Mouse (Mus musculus) hindbrain, embryonic 15.5 days (tissue): ENCODE measurements at regions not wholly inside any gene's neighbourhood (a gene's known extent, or its start where the extent isn't known, plus 50 kb on each side); places are given as distances from the start of the nearest gene placed in this dataset.

Source experiments
- ATAC-seq: fragments of 200-750 bp; cut with Nextera tagmentation; 2 replicates; pipeline ENCODE4 v1.8.0; 2017; ENCODE audit warnings: low read depth, moderate number of reproducible peaks, moderate TSS enrichment; ENCODE audit not compliant: low FRiP score
- H3K27ac ChIP-seq: fragments of 300-500 bp; sonication (generic); replicated peaks from 2 replicates; pipeline ENCODE4 v1.5.1; 2015; ENCODE audit warnings: mild to moderate bottlenecking, inconsistent platforms
- H3K27me3 ChIP-seq: fragments of 300-500 bp; sonication (generic); 2 replicates; pipeline ENCODE4 v1.6.1; 2015; ENCODE audit warnings: control low read depth, inconsistent platforms
- H3K36me3 ChIP-seq: fragments of 300-500 bp; sonication (generic); 2 replicates; pipeline ENCODE4 v1.6.1; 2015; ENCODE audit warnings: control low read depth, inconsistent platforms
- H3K4me1 ChIP-seq: fragments of 300-500 bp; sonication (generic); replicated peaks from 2 replicates; pipeline ENCODE4 v1.6.1; 2015; ENCODE audit warnings: control low read depth, inconsistent platforms
- H3K4me2 ChIP-seq: fragments of 300-500 bp; sonication (generic); 2 replicates; pipeline ENCODE4 v1.6.1; 2015; ENCODE audit warnings: moderate library complexity, mild to moderate bottlenecking, inconsistent platforms
- H3K4me3 ChIP-seq: fragments of 300-500 bp; sonication (generic); 2 replicates; pipeline ENCODE4 v1.5.1; 2015; ENCODE audit warnings: mild to moderate bottlenecking, inconsistent platforms
- H3K9ac ChIP-seq: fragments of 300-500 bp; sonication (generic); 2 replicates; pipeline ENCODE4 v1.6.1; 2015; ENCODE audit warnings: inconsistent platforms
- H3K9me3 ChIP-seq: fragments of 300-500 bp; sonication (generic); 2 replicates; pipeline ENCODE4 v1.6.1; 2016; ENCODE audit warnings: control low read depth, inconsistent platforms
- WGBS: fragments of 180-500 bp; shearing (Covaris S2); methylation state at CpG from one replicate; pipeline ENCODE4 v1.1.7; 2015; 5-methylcytosine and 5-hydroxymethylcytosine counted together

DNA sequence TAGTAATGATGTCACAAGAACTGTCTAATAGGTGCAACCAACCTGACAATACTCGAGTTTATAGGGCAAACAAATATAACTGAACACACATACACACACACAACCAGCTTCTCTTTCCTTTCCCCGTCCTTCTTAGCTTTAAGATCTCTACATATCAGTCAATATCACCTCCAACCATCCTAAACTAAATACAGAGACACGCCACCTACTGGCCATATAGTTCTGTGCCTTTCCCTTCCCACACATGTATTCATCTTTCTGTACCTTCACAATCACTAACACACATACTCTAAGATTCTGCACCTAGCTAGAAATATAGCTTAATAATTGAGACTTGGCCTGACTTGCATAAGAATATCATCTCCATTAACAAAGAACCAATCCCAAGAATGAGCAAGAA is 688.2 kb downstream of the Ntrk3 start:
- 52% methylated on average over 3 of the region's 3 CpGs for WGBS

GRCm38 (mm10) chr7:78045456-78045855 is 692.4 kb downstream of the Ntrk3 start:
- no peak overlapping the region for H3K27ac ChIP-seq
- H3K36me3 ChIP-seq, result no peaks in the 10 kb centered on the region
- H3K27me3 ChIP-seq, result no peaks in the 10 kb centered on the region
- ATAC-seq, result no peak
- H3K4me2 ChIP-seq, result no peak overlapping the region
- H3K9me3 ChIP-seq, result no peaks in the 10 kb centered on the region
- H3K4me1 ChIP-seq, result no peaks in the 10 kb centered on the region
- H3K9ac ChIP-seq, result no peak overlapping the region
- H3K4me3 ChIP-seq, result no peak overlapping the region
- WGBS, result 70% methylated on average over 5 of the region's 5 CpGs

More for the DNA sequence above, 688.2 kb downstream of the Ntrk3 start:
- Histone ChIP-seq H3K4me1 (no peaks in the 10 kb centered on the region), H3K27me3 (no peaks in the 10 kb centered on the region), H3K27ac (no peak overlapping the region), H3K4me3 (no peak overlapping the region), H3K9me3 (no peaks in the 10 kb centered on the region), H3K36me3 (no peaks in the 10 kb centered on the region), H3K9ac (no peak overlapping the region), H3K4me2 (no peak overlapping the region)
- ATAC-seq, result no peak

GRCm38 (mm10) chr7:78031032-78031431 is 706.8 kb downstream of the Ntrk3 start:
- Histone ChIP-seq H3K9me3 (no peaks in the 10 kb centered on the region), H3K4me1 (no peaks in the 10 kb centered on the region), H3K4me2 (no peak overlapping the region), H3K4me3 (no peak overlapping the region), H3K36me3 (no peaks in the 10 kb centered on the region), H3K27me3 (no peaks in the 10 kb centered on the region), H3K9ac (no peak overlapping the region), H3K27ac (no peak overlapping the region)
- WGBS, result 68% methylated on average over 2 of the region's 2 CpGs
- no peak for ATAC-seq

DNA sequence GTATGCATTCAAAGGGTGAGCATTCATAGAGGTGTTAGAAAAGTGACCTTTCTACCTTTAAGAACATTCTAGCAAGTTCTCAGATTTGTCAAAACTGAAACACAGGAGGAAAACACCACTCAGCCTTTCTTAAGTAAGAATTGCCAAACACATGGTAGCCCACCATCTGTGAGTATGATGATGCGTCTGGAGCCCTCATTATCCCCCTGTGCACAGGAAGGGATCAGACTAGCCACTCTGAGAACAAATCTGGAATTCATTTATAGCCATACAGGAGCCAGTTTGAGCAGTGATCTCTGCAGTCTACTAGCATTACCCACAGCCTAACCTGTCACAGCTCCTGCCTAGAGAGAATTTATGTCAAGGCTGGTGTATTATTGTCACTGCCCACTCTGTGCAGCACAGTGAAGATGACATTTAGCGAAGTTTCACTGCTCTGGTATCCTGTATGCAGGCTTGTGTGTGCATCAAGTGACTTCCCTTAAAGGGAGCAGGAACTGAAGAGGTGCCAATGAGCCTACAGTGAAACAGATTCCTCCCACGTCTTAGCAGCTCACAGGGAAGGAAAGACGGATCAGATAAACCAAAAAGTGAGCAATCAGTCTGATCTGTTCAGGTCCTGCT is 710.7 kb downstream of the Ntrk3 start:
- no peak overlapping the region for H3K9ac ChIP-seq
- H3K4me3 ChIP-seq, result no peak overlapping the region
- WGBS, result 75% methylated on average over 4 of the region's 4 CpGs
- no peaks in the 10 kb centered on the region for H3K27me3 ChIP-seq
- no peak overlapping the region for H3K27ac ChIP-seq
- no peak for ATAC-seq
- no peak overlapping the region for H3K4me2 ChIP-seq
- H3K9me3 ChIP-seq, result no peaks in the 10 kb centered on the region
- H3K4me1 ChIP-seq, result no peaks in the 10 kb centered on the region
- H3K36me3 ChIP-seq, result no peaks in the 10 kb centered on the region

- H3K4me2 ChIP-seq, result no peak overlapping the region
- no peak for ATAC-seq
- no peaks in the 10 kb centered on the region for H3K9me3 ChIP-seq
- no peak overlapping the region for H3K27ac ChIP-seq
- H3K36me3 ChIP-seq, result no peaks in the 10 kb centered on the region
- no peaks in the 10 kb centered on the region for H3K4me1 ChIP-seq
- WGBS, result 96% methylated on average over 1 of the region's 1 CpGs
- H3K4me3 ChIP-seq, result no peak overlapping the region
- no peak overlapping the region for H3K9ac ChIP-seq
- H3K27me3 ChIP-seq, result no peaks in the 10 kb centered on the region
Measured at GRCm38 (mm10) chr7:78023591-78023990, 714.2 kb downstream of the Ntrk3 start.

DNA sequence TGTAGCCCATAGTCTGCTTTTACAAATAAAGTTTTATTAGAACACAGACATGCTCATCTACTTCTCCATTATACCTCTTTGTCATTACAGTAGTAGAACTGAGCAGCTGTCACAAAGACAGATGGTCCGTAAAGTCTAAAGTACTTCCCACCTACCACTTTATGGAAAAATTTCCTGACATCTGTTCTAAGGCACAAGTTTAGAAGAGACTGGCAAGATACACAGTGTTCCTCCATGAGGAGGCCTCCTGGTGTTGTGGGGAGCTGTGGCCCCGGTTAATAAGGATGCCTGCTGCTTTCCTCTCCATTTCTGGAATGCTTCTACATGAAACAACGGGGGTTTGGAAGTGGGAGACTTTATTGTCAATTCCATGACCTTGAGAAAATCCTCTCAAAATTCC is 714.7 kb downstream of the Ntrk3 start:
- no peaks in the 10 kb centered on the region for H3K9me3 ChIP-seq
- H3K36me3 ChIP-seq, result no peaks in the 10 kb centered on the region
- H3K9ac ChIP-seq, result no peak overlapping the region
- H3K4me3 ChIP-seq, result no peak overlapping the region
- no peak overlapping the region for H3K27ac ChIP-seq
- ATAC-seq, result no peak
- WGBS, result 80% methylated on average over 3 of the region's 3 CpGs
- H3K4me2 ChIP-seq, result no peak overlapping the region
- H3K4me1 ChIP-seq, result no peaks in the 10 kb centered on the region
- H3K27me3 ChIP-seq, result no peaks in the 10 kb centered on the region

DNA sequence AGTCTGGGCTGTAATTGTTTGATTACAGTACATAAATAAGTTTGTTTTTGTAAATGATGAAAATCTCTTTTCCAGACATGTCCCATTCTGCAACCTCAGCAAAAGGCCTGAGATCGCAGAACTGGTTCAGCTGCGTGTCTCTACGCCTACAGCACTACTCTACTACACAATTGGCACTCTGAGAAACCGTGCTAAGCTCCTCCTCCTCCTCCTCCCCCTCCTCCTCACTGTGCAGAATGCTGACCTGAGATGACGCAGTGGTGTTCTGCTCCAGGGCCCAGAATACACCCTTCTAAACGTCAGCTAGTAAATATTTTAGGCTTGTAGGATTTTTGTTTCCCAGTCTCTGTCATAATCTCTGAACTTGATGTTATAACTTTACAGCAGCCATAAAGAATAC is 724.2 kb downstream of the Ntrk3 start:
- Histone ChIP-seq H3K9me3 (no peaks in the 10 kb centered on the region), H3K4me2 (no peak overlapping the region), H3K27ac (no peak overlapping the region), H3K27me3 (no peaks in the 10 kb centered on the region), H3K4me3 (no peak overlapping the region), H3K9ac (no peak overlapping the region), H3K4me1 (no peaks in the 10 kb centered on the region), H3K36me3 (no peaks in the 10 kb centered on the region)
- ATAC-seq, result no peak
- 50% methylated on average over 6 of the region's 6 CpGs for WGBS

DNA sequence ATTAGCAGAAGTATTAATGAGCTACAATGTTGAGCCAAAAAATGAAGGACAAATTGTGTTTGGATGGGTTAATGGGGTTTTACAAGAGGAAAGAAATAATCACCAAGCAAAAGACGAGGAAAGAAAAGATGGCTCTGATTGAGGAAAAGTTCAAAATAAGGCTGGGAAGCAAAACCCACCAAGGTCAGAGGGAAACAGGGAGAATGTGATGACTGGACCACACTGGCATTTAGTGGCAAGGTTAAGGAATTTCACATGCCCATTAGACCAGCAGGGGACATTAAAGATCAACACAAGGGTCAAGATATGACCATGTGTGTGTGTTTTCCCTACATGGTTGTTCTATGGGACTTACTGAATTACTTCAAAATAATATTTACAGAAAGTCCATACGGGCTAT is 734.7 kb downstream of the Ntrk3 start:
- no peaks in the 10 kb centered on the region for H3K36me3 ChIP-seq
- WGBS, result 80% methylated on average over 2 of the region's 2 CpGs
- H3K9me3 ChIP-seq, result no peaks in the 10 kb centered on the region
- no peaks in the 10 kb centered on the region for H3K27me3 ChIP-seq
- no peak overlapping the region for H3K4me2 ChIP-seq
- ATAC-seq, result no peak
- H3K4me3 ChIP-seq, result no peak overlapping the region
- no peaks in the 10 kb centered on the region for H3K4me1 ChIP-seq
- H3K9ac ChIP-seq, result no peak overlapping the region
- H3K27ac ChIP-seq, result no peak overlapping the region

GRCm38 (mm10) chr7:77993840-77994239 is 744.0 kb downstream of the Ntrk3 start:
- Histone ChIP-seq H3K4me2 (no peak overlapping the region), H3K4me1 (0 out of 2 replicates have a peak, but pooled peaks cover 5% of the 10 kb centered on the region), H3K9me3 (no peaks in the 10 kb centered on the region), H3K9ac (no peak overlapping the region), H3K4me3 (no peak overlapping the region), H3K36me3 (no peaks in the 10 kb centered on the region), H3K27ac (no peak overlapping the region), H3K27me3 (no peaks in the 10 kb centered on the region)
- ATAC-seq, result no peak
- WGBS, result 68% methylated on average over 2 of the region's 2 CpGs

GRCm38 (mm10) chr7:77990150-77990549 is 747.7 kb downstream of the Ntrk3 start:
- Histone ChIP-seq H3K9me3 (no peaks in the 10 kb centered on the region), H3K27ac (no peak overlapping the region)
- WGBS, result 65% methylated on average over 10 of the region's 10 CpGs

DNA sequence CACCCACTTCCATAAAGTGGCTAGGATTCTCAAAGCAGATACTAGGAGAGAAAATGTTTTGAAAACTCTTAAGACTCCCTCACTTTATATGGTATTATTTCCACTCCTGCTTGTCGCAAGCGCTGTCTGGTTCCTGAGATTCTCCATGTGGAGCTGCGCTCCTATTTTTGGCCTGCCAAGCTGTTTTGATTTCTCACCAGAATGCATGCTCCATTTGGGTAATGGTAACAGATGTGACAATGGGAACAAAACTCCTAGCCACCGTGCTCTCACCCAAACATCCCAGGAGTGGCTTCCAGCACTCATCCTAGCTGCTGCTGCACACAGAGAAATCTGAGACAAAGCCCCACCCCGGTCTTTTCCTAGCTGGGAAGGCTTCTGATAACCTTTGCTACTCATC is 749.6 kb downstream of the Ntrk3 start:
- Histone ChIP-seq H3K4me3 (no peak overlapping the region), H3K4me1 (0 out of 2 replicates have a peak, but pooled peaks cover 5% of the 10 kb centered on the region), H3K9ac (no peak overlapping the region), H3K4me2 (no peak overlapping the region), H3K9me3 (no peaks in the 10 kb centered on the region), H3K36me3 (no peaks in the 10 kb centered on the region), H3K27me3 (no peaks in the 10 kb centered on the region), H3K27ac (no peak overlapping the region)
- WGBS, result 63% methylated on average over 5 of the region's 5 CpGs
- ATAC-seq, result no peak

More at GRCm38 (mm10) chr7:77990150-77990549, 747.7 kb downstream of the Ntrk3 start:
- Histone ChIP-seq H3K9ac (no peak overlapping the region), H3K4me1 (0 out of 2 replicates have a peak, but pooled peaks cover 5% of the 10 kb centered on the region), H3K27me3 (no peaks in the 10 kb centered on the region), H3K4me3 (no peak overlapping the region), H3K4me2 (no peak overlapping the region), H3K36me3 (no peaks in the 10 kb centered on the region)
- ATAC-seq, result no peak

DNA sequence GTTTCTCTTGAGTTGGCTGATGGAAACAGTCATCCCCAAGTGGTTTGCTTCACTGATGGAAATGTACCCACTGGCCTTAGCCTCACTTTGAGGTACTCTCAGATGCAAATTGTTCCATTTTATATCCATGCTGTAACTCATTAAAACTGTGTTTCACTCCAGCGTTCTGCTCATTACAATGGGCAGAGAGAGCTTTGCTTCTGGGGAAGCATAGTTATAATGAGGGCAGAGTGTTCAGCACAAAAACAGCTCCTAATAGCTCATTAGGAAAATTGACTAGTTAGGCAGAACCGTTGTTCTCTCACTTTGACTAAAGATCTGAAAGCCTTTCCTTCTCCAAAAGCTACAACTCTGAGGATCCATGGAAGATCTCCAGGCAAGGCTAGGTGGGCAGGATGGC is 771.2 kb downstream of the Ntrk3 start:
- no peaks in the 10 kb centered on the region for H3K36me3 ChIP-seq
- H3K27ac ChIP-seq, result no peak overlapping the region
- no peak overlapping the region for H3K9ac ChIP-seq
- H3K4me3 ChIP-seq, result no peak overlapping the region
- H3K9me3 ChIP-seq, result no peaks in the 10 kb centered on the region
- 58% methylated on average over 2 of the region's 2 CpGs for WGBS
- no peak overlapping the region for H3K4me2 ChIP-seq
- no peaks in the 10 kb centered on the region for H3K4me1 ChIP-seq
- H3K27me3 ChIP-seq, result no peaks in the 10 kb centered on the region
- ATAC-seq, result no peak

- 61% methylated on average over 2 of the region's 2 CpGs for WGBS
- H3K4me3 ChIP-seq, result no peak overlapping the region
- H3K4me1 ChIP-seq, result peaks cover 3% of the 10 kb centered on the region; the same call in 1 of the 2 replicates
- H3K27me3 ChIP-seq, result no peaks in the 10 kb centered on the region
- no peak for ATAC-seq
- H3K9me3 ChIP-seq, result no peaks in the 10 kb centered on the region
- no peak overlapping the region for H3K4me2 ChIP-seq
- H3K36me3 ChIP-seq, result no peaks in the 10 kb centered on the region
- H3K27ac ChIP-seq, result no peak overlapping the region
- H3K9ac ChIP-seq, result no peak overlapping the region
Measured at GRCm38 (mm10) chr7:77933366-77933765, 804.4 kb downstream of the Ntrk3 start.
